Mouse (Mus musculus): ENCODE data around the gene Vmn1r204. TPM values are rescaled to one million over a fixed set of nuclear protein-coding genes. Genes with fewer than 3 reads are reported as not detected.
"Not testable (repeated sequence)": the region's sequence is repeated elsewhere in the genome, so short reads cannot be mapped to it uniquely, and the experiment has no call there.

Vmn1r204 gene
- polyA plus RNA-seq (2015; fragmentation: Nextera tagmentation; extraction: Ambion mirVana): not detected in 2 replicates

DNA sequence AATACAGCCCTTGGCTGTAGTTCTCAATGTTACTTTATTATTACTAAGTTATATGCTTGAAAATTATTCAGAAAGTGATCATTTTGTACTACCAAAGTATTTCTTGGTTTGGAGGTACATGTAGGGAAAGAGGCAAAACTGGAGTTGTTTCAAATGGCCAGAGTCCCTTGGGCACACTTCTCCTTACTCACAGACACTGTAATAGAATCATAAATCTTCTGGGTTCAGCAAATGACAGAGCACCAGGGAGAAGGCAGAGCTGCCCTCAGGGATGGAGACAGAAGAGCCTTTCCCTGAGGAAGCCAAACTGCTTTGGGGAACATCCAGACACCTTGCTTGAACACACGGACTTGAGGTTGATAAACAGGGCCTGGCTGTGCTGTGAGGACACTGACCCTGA, at the start of gene Vmn1r204:
Gene Vmn1r204 (plus strand): TSS at position 301 of the 400 bp plus-strand sequence.
- H3K4me2 ChIP-seq; H3K9me3 ChIP-seq; H3K36me3 ChIP-seq; H3K4me1 ChIP-seq; ATAC-seq (ENCODE audit: extremely low read depth, insufficient number of reproducible peaks, low FRiP score, low TSS enrichment); H3K4me3 ChIP-seq; H3K27me3 ChIP-seq (replicated peaks); H3K27ac ChIP-seq (replicated peaks); H3K9ac ChIP-seq: not testable (repeated sequence)
- WGBS: 48% methylated on average over 1 of the region's 1 CpGs

DNA sequence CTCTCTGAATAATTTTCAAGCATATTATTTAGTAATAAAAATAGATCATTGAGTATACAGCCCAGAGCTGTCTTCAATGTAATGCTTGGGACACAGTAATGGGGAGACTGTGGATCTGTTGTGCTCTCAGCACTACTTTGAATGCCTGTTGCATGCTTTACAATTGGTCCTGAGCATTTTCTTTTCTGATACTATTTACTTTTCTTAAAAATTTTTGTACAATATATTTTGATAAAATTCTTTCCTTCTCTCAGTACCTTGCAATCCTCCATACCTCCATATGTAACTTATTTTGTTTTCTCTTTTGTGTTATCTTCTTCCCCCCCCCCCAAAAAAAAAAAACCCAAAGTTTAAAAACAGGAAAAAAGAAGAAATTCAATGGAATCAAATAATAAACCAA, 47.7 kb upstream of the Vmn1r204 start, which contains the start of gene Vmn1r202:
Gene Vmn1r202 (minus strand): TSS at position 101 of the 400 bp plus-strand sequence.
- no peaks in the 10 kb centered on the region for H3K27me3 ChIP-seq (replicated peaks)
- H3K4me2 ChIP-seq: no peak within 1 kb of the TSS
- ATAC-seq (ENCODE audit: extremely low read depth, insufficient number of reproducible peaks, low FRiP score, low TSS enrichment): no peak
- H3K36me3 ChIP-seq: no peaks in the 10 kb centered on the region
- no peaks in the 10 kb centered on the region for H3K4me1 ChIP-seq
- no peak within 1 kb of the TSS for H3K4me3 ChIP-seq
- H3K9me3 ChIP-seq: no peaks in the 10 kb centered on the region
- no peak within 1 kb of the TSS for H3K27ac ChIP-seq (replicated peaks)
- H3K9ac ChIP-seq: no peak within 1 kb of the TSS

GRCm38 (mm10) chr13:22517814-22518213, 35.2 kb upstream of the Vmn1r204 start, which contains the start of gene Vmn1r203:
Gene Vmn1r203, plus strand, starts transcription at chr13:22518114.
- Histone ChIP-seq H3K4me1 (no peaks in the 10 kb centered on the region), H3K9me3 (no peaks in the 10 kb centered on the region), H3K27me3 (replicated peaks) (no peaks in the 10 kb centered on the region), H3K36me3 (no peaks in the 10 kb centered on the region), H3K9ac (no peak within 1 kb of the TSS), H3K27ac (replicated peaks) (no peak within 1 kb of the TSS), H3K4me2 (no peak within 1 kb of the TSS), H3K4me3 (no peak within 1 kb of the TSS)
- ATAC-seq (ENCODE audit: extremely low read depth, insufficient number of reproducible peaks, low FRiP score, low TSS enrichment): no peak

DNA sequence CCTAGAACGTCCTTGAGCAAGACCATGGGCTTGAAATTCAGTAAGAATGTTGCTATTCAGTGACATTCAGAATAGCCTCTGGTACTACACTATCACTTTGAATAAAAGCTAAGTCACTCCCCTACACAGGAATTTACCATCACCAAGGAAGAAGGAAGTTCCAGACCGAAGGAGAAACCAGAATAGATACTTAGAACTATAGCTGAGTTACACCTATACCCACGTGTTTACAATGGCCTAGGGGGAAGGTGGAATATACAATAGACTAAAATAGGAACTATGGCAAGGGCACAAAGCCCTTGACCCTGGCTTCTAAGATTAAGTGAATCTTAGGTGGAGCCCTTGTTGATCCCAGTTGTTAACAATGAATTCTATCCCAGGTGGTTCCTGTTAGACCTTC, 21.9 kb downstream of the Vmn1r204 start:
- not testable (repeated sequence) for H3K9ac ChIP-seq; H3K4me1 ChIP-seq; H3K4me3 ChIP-seq; H3K27me3 ChIP-seq (replicated peaks); H3K4me2 ChIP-seq; H3K9me3 ChIP-seq; ATAC-seq (ENCODE audit: extremely low read depth, insufficient number of reproducible peaks, low FRiP score, low TSS enrichment); H3K36me3 ChIP-seq; H3K27ac ChIP-seq (replicated peaks)
- whole genome bisulfite sequencing: 61% methylated on average over 3 of the region's 3 CpGs

DNA sequence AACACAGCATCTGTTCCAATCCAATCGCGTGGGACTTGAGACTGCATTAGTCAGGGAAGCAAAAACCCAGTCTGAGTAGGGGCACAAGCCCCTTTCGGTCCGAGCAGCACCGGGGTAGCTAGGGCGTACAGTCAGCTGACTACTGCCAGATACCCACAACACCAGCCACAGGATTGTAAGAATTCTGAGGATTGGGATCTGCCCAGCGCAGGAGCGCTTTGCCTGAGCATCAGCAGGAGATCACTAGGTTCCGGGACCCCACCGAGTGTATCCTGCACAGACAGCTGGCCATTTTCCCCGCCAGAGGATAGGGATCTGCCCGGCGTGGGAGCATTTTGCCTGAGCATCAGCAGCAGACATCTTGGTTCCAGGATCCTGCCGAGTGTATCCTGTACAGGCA, 30.3 kb downstream of the Vmn1r204 start:
- not testable (repeated sequence) for H3K9me3 ChIP-seq; H3K27ac ChIP-seq (replicated peaks); ATAC-seq (ENCODE audit: extremely low read depth, insufficient number of reproducible peaks, low FRiP score, low TSS enrichment); H3K27me3 ChIP-seq (replicated peaks); H3K36me3 ChIP-seq; H3K4me3 ChIP-seq; H3K4me2 ChIP-seq; H3K9ac ChIP-seq; H3K4me1 ChIP-seq
- 62% methylated on average over 14 of the region's 14 CpGs for whole genome bisulfite sequencing

DNA sequence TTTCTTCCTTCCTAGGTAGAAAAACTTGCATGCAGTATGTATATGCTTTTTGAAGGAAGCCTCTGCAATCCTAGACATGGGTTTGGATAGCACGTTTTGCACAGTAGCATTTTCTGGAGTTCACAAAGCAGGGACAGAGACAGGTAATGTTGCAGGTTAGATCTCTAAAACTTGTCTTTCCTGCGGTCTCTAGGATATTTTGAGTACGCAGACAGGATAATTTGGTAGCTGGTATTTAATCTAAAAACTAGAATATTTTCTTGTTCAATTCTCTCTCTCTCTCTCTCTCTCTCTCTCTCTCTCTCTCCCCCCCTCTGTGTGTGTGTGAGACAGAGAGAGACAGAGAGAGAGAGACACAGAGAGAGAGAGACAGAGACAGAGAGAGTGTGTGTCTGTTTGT, 39.9 kb downstream of the Vmn1r204 start, which contains the start of gene Vmn1r205:
Gene Vmn1r205 (minus strand): TSS at position 101 of the 400 bp plus-strand sequence.
- ATAC-seq (ENCODE audit: extremely low read depth, insufficient number of reproducible peaks, low FRiP score, low TSS enrichment): no peak
- Histone ChIP-seq H3K27me3 (replicated peaks) (no peaks in the 10 kb centered on the region), H3K4me3 (no peak within 1 kb of the TSS), H3K4me2 (no peak within 1 kb of the TSS), H3K36me3 (no peaks in the 10 kb centered on the region), H3K9ac (no peak within 1 kb of the TSS), H3K27ac (replicated peaks) (no peak within 1 kb of the TSS), H3K4me1 (no peaks in the 10 kb centered on the region), H3K9me3 (no peaks in the 10 kb centered on the region)
- 71% methylated on average over 3 of the region's 3 CpGs for WGBS

Other genes with a start within 250 kb of the Vmn1r204 start
- gene Vmn1r197, start 228.6 kb upstream of the Vmn1r204 start, polyA plus RNA-seq (2015; fragmentation: Nextera tagmentation; extraction: Ambion mirVana): not detected in 2 replicates
- not detected in 2 replicates for gene Vmn1r198, start 202.8 kb upstream of the Vmn1r204 start, polyA plus RNA-seq (2015; fragmentation: Nextera tagmentation; extraction: Ambion mirVana)
- not detected in 2 replicates for gene Vmn1r199, start 173.4 kb upstream of the Vmn1r204 start, polyA plus RNA-seq (2015; fragmentation: Nextera tagmentation; extraction: Ambion mirVana)
- not detected in 2 replicates for gene Vmn1r200, start 162.8 kb upstream of the Vmn1r204 start, polyA plus RNA-seq (2015; fragmentation: Nextera tagmentation; extraction: Ambion mirVana)
- not detected in 2 replicates for gene Vmn1r201, start 81.3 kb upstream of the Vmn1r204 start, polyA plus RNA-seq (2015; fragmentation: Nextera tagmentation; extraction: Ambion mirVana)
- gene Vmn1r202, start 47.8 kb upstream of the Vmn1r204 start, polyA plus RNA-seq (2015; fragmentation: Nextera tagmentation; extraction: Ambion mirVana): not detected in 2 replicates
- gene Vmn1r203, start 35.1 kb upstream of the Vmn1r204 start, polyA plus RNA-seq (2015; fragmentation: Nextera tagmentation; extraction: Ambion mirVana): not detected in 2 replicates
- not detected in 2 replicates for gene Vmn1r205, start 39.8 kb downstream of the Vmn1r204 start, polyA plus RNA-seq (2015; fragmentation: Nextera tagmentation; extraction: Ambion mirVana)
- gene Vmn1r206, start 71.1 kb downstream of the Vmn1r204 start, polyA plus RNA-seq (2015; fragmentation: Nextera tagmentation; extraction: Ambion mirVana): not detected in 2 replicates
- gene Vmn1r207-ps, start 176.4 kb downstream of the Vmn1r204 start, polyA plus RNA-seq (2015; fragmentation: Nextera tagmentation; extraction: Ambion mirVana): not detected in 2 replicates
- gene Vmn1r208, start 224.2 kb downstream of the Vmn1r204 start, polyA plus RNA-seq (2015; fragmentation: Nextera tagmentation; extraction: Ambion mirVana): not detected in 2 replicates

Measured in heart, embryonic 13.5 days (tissue).